Mouse (Mus musculus) granulocyte monocyte progenitor cell, adult 5-6 weeks (primary cell): ENCODE data around the gene Clca3a1. TPM values are rescaled to one million over a fixed set of nuclear protein-coding genes. Genes with fewer than 3 reads are reported as not detected.
A peak's percentile ranks its signal among the peaks of the same experiment; 100 is the strongest.
"Not testable (repeated sequence)": the region's sequence is repeated elsewhere in the genome, so short reads cannot be mapped to it uniquely, and the experiment has no call there.

Experiments
- ATAC-seq: replicated peaks from 2 replicates; pipeline ENCODE4 v1.8.0; 2016; ENCODE audit warnings: mild to moderate bottlenecking, moderate TSS enrichment, inconsistent platforms; ENCODE audit not compliant: poor library complexity, severe bottlenecking
- total RNA-seq, 2 experiments: library from RNA; stranded (forward) in 1 of 2; stranded (reverse) in 1 of 2; fragments of 200-712, 200-1000 nt in 1 of 2; fragments of >200 nt in 1 of 2; fragmentation: Nextera tagmentation in 1 of 2; gene quantifications; 2 replicates each; pipeline ENCODE4 v1.2.3; 2014 to 2017

The Clca3a1 gene
- not detected in 2 replicates for total RNA-seq (2014; fragmentation: Nextera tagmentation)
- total RNA-seq (2017): not detected in 2 replicates

DNA sequence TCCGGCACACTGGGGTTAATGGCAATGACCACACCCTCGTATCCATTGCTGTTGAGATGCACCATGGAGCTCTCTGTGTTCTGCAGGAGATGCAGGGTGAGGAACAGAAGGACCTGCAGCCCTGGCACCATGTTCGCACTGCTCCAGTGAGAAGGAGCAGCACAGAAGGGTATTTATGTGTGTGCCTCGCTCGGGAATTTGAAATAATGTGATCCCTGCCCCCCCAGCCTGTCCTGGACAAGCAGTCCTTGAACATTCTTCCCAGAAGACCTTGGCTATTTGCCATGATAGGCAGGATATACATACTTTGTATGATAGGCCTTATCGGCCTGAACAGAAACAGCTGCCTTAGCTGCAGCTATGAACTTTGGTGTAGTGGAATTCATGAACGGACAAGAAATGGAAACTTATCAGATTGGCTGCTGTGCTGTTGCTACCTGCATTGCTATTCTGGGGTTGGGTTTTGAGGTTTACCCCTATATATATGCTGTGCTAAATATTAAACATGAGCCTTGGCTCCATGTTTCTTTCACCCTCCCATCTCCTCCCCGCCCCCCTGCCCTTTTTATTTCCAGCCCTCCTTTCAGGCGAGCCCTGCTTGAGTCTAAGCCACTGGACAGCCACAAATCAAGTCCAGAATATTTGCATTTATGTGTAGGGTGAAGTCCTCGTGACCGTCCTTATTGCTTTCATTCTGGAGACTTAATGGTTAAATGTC, at the start of gene Clca3a1:
Gene Clca3a1 (minus strand): TSS at position 386 of the 718 bp plus-strand sequence.
- no peak for ATAC-seq

- 0 out of 2 replicates have a peak, but pooled peaks have one; percentile 40 for ATAC-seq
Measured at GRCm38 (mm10) chr3:144808153-144808925, 47.6 kb upstream of the Clca3a1 start.

- ATAC-seq: not testable (repeated sequence)
Measured at GRCm38 (mm10) chr3:144806626-144807025, 45.8 kb upstream of the Clca3a1 start.

GRCm38 (mm10) chr3:144801861-144802260, 41.1 kb upstream of the Clca3a1 start:
- peak; percentile 62; the same call in 1 of the 2 replicates for ATAC-seq

GRCm38 (mm10) chr3:144785181-144786148, 24.7 kb upstream of the Clca3a1 start:
- no peak for ATAC-seq

DNA sequence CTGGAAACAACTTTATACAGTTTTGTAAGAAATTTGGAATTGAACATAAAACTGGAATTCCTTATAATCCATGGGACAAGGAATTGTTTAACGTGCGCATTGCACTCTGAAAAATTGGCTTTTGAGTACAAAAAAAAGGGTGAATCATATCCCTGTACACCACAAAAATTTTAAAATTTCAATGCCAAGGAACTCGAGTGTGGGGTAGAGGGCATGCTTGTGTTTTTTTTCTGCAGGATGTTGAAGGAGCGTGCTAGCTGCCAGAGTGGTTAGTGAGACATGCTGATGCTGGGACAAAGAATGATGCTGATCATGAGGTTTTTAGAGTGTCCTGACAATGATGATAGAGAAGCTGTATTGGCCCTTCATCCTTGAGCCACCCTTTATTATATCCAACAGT, 4.4 kb upstream of the Clca3a1 start:
- ATAC-seq: no peak

DNA sequence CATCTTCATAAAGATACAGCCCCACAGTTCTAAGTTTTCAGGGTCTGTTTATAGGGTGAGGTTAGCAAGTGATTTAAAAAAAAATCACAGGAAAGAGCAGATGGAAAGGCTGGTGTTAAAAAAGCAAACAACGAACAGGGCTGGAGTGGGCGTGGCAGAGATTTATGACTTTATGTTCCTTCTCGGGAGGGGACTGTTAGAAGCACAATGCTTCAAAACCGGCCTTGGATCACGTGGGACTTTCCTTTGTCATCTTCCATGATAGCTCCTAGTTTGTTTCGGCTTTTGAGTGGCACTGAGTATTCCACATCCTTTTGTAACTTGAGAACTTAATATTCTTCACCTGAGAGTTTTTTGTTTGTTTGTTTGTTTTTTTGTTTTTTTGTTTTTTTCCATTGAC, 677 bp upstream of the Clca3a1 start:
- no peak for ATAC-seq

DNA sequence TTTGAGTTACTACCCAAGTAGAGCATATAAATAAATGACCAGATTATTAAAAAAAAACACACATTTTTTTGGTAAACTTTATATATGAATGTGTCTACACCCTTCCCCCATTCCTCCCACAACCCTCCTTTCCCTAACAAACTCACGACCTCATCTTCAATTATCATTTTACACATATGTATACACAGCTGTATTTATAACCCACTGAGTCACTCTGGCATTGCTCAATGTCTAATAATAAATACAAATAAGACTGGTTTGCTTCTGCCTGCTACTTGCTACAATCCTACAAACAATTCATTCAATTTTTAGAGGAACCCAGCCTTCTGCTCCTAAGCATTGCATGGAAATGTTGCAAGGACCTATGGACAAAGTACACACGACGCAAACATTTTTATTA, 1.1 kb downstream of the Clca3a1 start:
- ATAC-seq: no peak

DNA sequence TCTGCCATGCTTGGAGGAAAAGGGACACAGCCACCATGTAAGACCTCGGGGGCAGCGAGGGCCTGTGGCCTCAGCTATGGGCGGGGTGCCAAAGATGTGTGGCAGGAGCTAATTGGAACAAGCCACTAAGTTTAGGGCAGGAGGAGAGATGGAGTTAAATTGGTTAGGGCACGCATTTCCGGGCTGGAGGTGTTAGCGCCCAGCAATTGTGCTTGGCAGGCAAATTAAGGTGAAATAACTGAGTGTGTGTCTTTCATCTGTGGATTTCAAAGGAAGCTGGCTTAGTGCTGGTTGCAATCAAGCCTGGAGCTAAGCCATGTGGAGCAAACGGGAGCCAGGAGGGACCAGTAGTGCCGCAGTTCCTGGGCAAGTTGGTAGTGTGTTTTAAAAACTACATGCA, 4.7 kb downstream of the Clca3a1 start:
- ATAC-seq: not testable (repeated sequence)

- ATAC-seq: peak; percentile 84
Measured at GRCm38 (mm10) chr3:144753120-144753519, 7.7 kb downstream of the Clca3a1 start.

DNA sequence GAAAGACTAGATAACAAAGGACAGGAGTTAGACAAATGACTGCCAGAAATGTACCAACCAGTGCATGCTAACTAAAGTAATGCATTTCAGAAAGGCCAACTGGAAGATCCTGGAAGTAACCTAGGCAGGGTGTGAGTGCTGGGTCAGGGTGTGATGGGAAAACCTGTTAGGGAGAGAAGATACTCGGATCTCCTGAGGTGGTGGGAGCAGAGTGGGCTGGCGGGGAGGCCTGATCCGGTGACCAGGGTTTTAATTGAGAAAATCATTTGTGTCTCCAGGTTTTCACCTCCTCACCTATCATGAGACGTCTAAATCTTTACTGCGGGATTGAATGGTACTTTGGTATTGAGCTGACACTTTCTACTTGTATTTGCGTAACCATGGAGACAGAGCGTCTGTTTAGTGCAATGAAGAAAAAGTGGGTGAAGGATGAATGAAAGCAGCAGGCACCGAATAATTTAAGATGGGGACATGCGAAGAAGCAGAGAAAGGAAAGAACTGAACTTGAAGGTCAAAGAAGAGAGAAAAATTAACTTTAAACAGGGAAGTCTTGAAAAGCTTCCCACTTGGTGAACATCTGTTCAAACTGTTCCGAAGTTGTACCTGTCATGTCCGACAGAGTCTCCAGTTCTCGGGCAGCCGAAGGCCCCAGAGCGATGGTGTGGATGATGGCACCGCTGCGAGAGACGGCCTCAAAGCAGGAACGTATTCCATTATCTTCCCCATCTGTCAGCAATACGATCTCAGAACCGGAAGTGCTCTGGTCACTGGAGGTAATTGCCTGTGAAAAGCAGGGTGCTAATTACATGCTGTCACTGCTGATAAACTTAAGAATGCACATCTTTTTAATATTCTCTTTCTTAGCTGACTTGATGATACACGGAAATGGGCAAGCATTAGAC, 11.5 kb downstream of the Clca3a1 start:
- ATAC-seq: not testable (repeated sequence)

- ATAC-seq: not testable (repeated sequence)
Measured at GRCm38 (mm10) chr3:144747706-144748105, 13.1 kb downstream of the Clca3a1 start.

DNA sequence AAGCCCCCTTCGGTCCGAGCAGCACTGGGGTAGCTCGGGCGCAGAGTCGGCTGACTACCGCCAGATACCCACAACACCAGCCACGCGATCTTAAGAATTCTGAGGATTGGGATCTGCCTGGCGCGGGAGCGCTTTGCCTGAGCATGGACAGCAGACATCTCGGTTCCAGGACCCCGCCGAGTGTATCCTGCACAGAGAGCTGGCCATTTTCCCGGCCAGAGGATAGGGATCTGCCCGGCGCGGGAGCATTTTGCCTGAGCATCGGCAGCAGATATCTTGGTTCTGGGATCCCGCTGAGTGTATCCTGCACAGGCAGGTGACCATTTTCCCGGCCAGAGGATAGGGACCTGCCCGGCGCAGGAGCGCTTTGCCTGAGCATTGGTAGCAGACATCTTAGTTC, 22.4 kb downstream of the Clca3a1 start:
- ATAC-seq: not testable (repeated sequence)

- peak; percentile 63; the same call in 1 of the 2 replicates for ATAC-seq
Measured at GRCm38 (mm10) chr3:144736831-144737230, 23.9 kb downstream of the Clca3a1 start.

- ATAC-seq: no peak
Measured at GRCm38 (mm10) chr3:144723455-144723854, 37.3 kb downstream of the Clca3a1 start.

DNA sequence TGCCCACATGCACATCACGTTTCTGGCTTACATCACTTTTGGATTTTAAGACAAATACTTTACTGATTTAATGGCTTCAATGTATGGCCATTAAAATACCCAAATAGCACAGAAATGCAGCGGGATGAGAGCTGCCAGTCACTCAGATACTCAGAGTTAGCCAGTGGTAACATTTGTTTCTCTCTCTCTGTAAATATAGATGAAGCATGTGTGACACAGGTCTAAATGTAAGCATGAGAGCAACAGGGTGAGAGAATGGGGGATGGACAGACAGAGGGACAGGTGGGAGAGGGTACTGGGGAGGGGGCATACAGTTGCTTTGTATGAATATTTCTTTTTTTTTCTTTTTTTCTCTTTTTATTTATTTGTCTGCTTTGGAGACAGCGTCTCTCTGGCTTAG, 38.2 kb downstream of the Clca3a1 start:
- ATAC-seq: not testable (repeated sequence)

DNA sequence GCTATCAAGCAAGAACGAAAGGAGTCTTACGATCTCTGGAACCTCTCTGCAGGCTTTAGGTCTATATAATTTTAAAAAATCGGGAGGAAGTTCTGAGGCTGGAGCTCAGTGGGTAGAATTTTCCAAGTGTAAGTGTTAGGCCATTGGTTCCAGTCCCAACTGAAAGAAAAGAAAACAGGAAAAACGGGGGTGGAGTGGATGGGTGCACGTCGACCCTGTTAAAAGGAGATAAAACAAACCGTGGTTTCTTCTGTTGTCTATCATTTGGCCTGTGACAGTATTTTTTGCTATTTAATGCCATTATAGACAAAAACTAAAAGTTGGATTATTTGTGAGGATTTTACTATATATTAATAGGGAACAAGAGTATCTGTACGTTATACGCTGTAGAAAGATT, 38.9 kb downstream of the Clca3a1 start:
- ATAC-seq: no peak

- ATAC-seq: no peak
Measured at GRCm38 (mm10) chr3:144721077-144721859, 39.5 kb downstream of the Clca3a1 start.
